Mouse (Mus musculus): ENCODE measurements around the gene Olr1. TPM values are rescaled to one million over a fixed set of nuclear protein-coding genes. Genes with fewer than 3 reads are reported as not detected.
A peak's percentile ranks its signal among the peaks of the same experiment; 100 is the strongest.

Gene Olr1
- total and polyA plus RNA-seq, 3 experiments, result 0.06 to 0.21 (median 0.07) TPM

DNA sequence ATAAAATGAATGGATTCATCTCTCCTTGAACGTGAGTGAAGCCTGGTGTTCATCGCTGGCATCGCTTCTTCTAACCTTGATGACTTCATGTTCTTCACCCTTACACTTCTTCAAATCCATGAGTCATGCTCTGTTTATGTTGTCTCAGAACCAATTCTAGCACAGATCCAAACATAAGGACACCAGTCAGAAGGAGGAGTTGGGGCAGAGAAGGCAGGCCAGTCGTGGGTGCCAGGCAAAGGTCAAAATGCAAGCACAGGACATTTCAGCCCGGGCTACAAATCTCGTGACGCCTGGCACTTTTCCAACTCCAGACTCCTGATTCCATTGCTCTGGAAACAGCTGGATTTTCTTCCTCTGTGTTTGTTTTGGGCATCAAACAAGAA lies 25.6 kb upstream of the Olr1 start:
- DNase-seq, result peak; percentile 80 to 84
- peak overlapping the region; percentile 13 for H3K9ac ChIP-seq (ENCODE audit: low read depth, low read length)
- 12% methylated on average over 7 of the region's 7 CpGs for WGBS
- no peaks in the 10 kb centered on the region for H3K27me3 ChIP-seq (ENCODE audit: control insufficient read depth, insufficient read depth, low read length)
- peak overlapping the region; percentile 100 for H3K27ac ChIP-seq
- peak overlapping the region; percentile 84 for H3K4me3 ChIP-seq
- peaks cover 14% of the 10 kb centered on the region for H3K4me1 ChIP-seq (ENCODE audit: control insufficient read depth, insufficient read depth, low read length)
- TF ChIP-seq CTCF (IDR thresholded peaks at IDR 0.05), result peak; percentile 46
- TF ChIP-seq POLR2A (IDR thresholded peaks at IDR 0.05; ENCODE audit: insufficient read depth, low read depth, low read length), result no peak
- no peak for TF ChIP-seq EP300 (IDR thresholded peaks at IDR 0.05; ENCODE audit: insufficient read depth, low read depth, low read length)
- H3K79me2 ChIP-seq (replicated peaks; ENCODE audit: control insufficient read depth, insufficient read depth, low read length), result peaks cover 2% of the 10 kb centered on the region; the same call in 1 of the 2 replicates
- intact Hi-C loops (cut with DNase I), result loop anchor here (10.0 kb wide), 1 partner anchor 348 kb away; the partner anchor contains the start of gene Clec2d
- H3K36me3 ChIP-seq (ENCODE audit: control insufficient read depth, insufficient read depth, low read length), result peaks cover 20% of the 10 kb centered on the region

DNA sequence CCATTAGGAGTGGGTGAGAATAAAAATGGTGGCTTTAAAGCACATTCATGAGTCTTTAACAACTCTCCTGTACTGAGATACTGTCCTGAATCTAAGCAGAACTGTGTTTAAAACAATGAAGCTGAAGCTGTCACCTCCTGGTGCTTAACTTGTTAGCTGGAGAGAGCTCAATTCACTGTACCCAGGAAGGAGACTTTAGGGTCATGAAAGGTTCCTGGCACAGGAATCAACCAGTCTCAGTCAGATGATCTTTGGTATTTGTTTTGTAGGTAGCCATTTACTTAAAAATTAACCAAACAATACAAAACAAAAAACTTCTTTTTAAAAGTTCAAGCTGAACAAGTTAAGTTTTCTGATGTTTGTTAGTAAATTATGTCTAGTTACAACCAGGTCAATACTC lies 23.3 kb upstream of the Olr1 start:
- Histone ChIP-seq H3K27me3 (ENCODE audit: control insufficient read depth, insufficient read depth, low read length) (no peaks in the 10 kb centered on the region), H3K36me3 (ENCODE audit: control insufficient read depth, insufficient read depth, low read length) (peaks cover 9% of the 10 kb centered on the region), H3K27ac (no peak overlapping the region; the same call in 1 of the 2 replicates), H3K4me1 (ENCODE audit: control insufficient read depth, insufficient read depth, low read length) (peaks cover 9% of the 10 kb centered on the region), H3K79me2 (replicated peaks; ENCODE audit: control insufficient read depth, insufficient read depth, low read length) (peaks cover 2% of the 10 kb centered on the region; the same call in 1 of the 2 replicates), H3K4me3 (no peak overlapping the region), H3K9ac (ENCODE audit: low read depth, low read length) (no peak overlapping the region)
- intact Hi-C loops (cut with DNase I), result loop anchor here (10.0 kb wide), 1 partner anchor 345 kb away; the partner anchor contains the start of gene Clec2d
- TF ChIP-seq CTCF (IDR thresholded peaks at IDR 0.05) (no peak), EP300 (IDR thresholded peaks at IDR 0.05; ENCODE audit: insufficient read depth, low read depth, low read length) (no peak), POLR2A (IDR thresholded peaks at IDR 0.05; ENCODE audit: insufficient read depth, low read depth, low read length) (no peak)
- no peak for DNase-seq

DNA sequence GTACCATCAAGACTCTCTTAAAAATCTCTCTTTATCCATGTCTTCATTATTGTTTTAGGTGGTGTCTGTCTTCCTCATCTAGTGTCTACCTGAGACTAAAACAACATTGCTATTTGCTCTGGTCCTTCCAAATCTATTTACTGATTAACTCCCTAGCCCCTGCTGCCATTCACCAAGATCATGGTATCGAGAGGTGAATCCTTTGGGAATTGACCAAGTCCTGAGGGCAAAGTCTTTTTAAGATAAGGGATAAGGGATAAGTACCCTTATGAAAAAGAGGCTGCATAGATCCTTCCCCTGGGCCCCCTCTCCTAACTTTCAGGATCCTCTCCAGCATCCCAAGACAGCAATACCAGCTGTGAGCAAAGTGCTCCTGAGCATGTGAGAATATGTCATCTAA lies 22.6 kb upstream of the Olr1 start:
- no peak for DNase-seq
- 83% methylated on average over 1 of the region's 1 CpGs for WGBS
- intact Hi-C loops (cut with DNase I), result loop anchor here (10.0 kb wide), 1 partner anchor 345 kb away; the partner anchor contains the start of gene Clec2d

DNA sequence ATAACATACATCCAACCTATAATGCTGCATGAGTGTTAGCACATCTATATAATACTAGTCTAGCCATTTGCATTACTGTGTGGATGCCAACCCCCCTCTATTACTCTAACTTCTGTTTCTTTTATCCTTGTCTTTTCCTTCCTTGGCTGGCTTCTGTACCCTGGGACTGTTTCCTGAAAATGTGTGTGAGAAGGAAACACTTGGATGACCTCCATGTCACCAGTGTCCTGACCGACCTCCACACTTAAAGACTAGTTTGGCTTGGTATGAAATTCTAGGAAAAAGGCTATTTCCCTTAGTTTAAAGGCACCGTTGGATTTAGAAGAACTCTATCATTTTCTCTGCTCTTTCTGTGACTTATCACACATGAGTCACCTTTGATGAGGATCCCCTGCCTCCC lies 20.5 kb upstream of the Olr1 start:
- 30% methylated on average over 2 of the region's 2 CpGs for WGBS
- H3K27me3 ChIP-seq (ENCODE audit: control insufficient read depth, insufficient read depth, low read length), result no peaks in the 10 kb centered on the region
- TF ChIP-seq EP300 (IDR thresholded peaks at IDR 0.05; ENCODE audit: insufficient read depth, low read depth, low read length) (no peak), CTCF (IDR thresholded peaks at IDR 0.05) (no peak), POLR2A (IDR thresholded peaks at IDR 0.05; ENCODE audit: insufficient read depth, low read depth, low read length) (no peak)
- H3K79me2 ChIP-seq (replicated peaks; ENCODE audit: control insufficient read depth, insufficient read depth, low read length), result no peaks in the 10 kb centered on the region
- H3K4me3 ChIP-seq, result no peak overlapping the region
- H3K36me3 ChIP-seq (ENCODE audit: control insufficient read depth, insufficient read depth, low read length), result no peaks in the 10 kb centered on the region
- intact Hi-C loops (cut with DNase I), result no loop called here
- no peak overlapping the region for H3K27ac ChIP-seq
- no peak overlapping the region for H3K9ac ChIP-seq (ENCODE audit: low read depth, low read length)
- DNase-seq, result no peak
- H3K4me1 ChIP-seq (ENCODE audit: control insufficient read depth, insufficient read depth, low read length), result peaks cover 2% of the 10 kb centered on the region

More for the DNA sequence above, 22.6 kb upstream of the Olr1 start:
- H3K9ac ChIP-seq (ENCODE audit: low read depth, low read length), result no peak overlapping the region
- H3K36me3 ChIP-seq (ENCODE audit: control insufficient read depth, insufficient read depth, low read length), result peaks cover 3% of the 10 kb centered on the region; the same call in 1 of the 2 replicates
- no peaks in the 10 kb centered on the region; the same call in 1 of the 2 replicates for H3K79me2 ChIP-seq (replicated peaks; ENCODE audit: control insufficient read depth, insufficient read depth, low read length)
- no peak overlapping the region for H3K4me3 ChIP-seq
- no peaks in the 10 kb centered on the region for H3K27me3 ChIP-seq (ENCODE audit: control insufficient read depth, insufficient read depth, low read length)
- peaks cover 6% of the 10 kb centered on the region for H3K4me1 ChIP-seq (ENCODE audit: control insufficient read depth, insufficient read depth, low read length)
- no peak overlapping the region for H3K27ac ChIP-seq
- TF ChIP-seq CTCF (IDR thresholded peaks at IDR 0.05), result no peak
- no peak for TF ChIP-seq POLR2A (IDR thresholded peaks at IDR 0.05; ENCODE audit: insufficient read depth, low read depth, low read length)
- no peak for TF ChIP-seq EP300 (IDR thresholded peaks at IDR 0.05; ENCODE audit: insufficient read depth, low read depth, low read length)

DNA sequence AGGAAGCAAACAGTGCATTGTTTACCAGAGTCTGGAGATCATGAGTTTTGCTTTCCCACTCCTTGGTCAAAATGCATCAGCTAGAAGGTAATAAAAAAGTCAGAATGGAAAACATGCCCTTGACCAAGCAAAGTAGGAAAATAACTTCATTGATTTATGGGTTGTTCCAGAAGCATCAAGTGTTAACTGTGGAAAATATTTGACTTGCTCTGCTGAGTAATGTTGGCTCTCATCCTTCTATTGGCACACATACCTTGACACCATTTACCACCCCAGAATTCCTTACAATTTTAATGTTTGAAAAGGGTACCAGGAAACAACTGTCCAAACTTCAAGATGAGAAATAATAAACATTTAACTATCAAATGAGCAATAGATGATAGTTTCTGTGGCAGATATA lies 19.1 kb upstream of the Olr1 start:
- Histone ChIP-seq H3K27me3 (ENCODE audit: control insufficient read depth, insufficient read depth, low read length) (no peaks in the 10 kb centered on the region), H3K79me2 (replicated peaks; ENCODE audit: control insufficient read depth, insufficient read depth, low read length) (no peaks in the 10 kb centered on the region), H3K27ac (no peak overlapping the region), H3K4me3 (no peak overlapping the region), H3K36me3 (ENCODE audit: control insufficient read depth, insufficient read depth, low read length) (no peaks in the 10 kb centered on the region), H3K9ac (ENCODE audit: low read depth, low read length) (no peak overlapping the region), H3K4me1 (ENCODE audit: control insufficient read depth, insufficient read depth, low read length) (no peaks in the 10 kb centered on the region)
- DNase-seq, result no peak
- TF ChIP-seq EP300 (IDR thresholded peaks at IDR 0.05; ENCODE audit: insufficient read depth, low read depth, low read length) (no peak), POLR2A (IDR thresholded peaks at IDR 0.05; ENCODE audit: insufficient read depth, low read depth, low read length) (no peak), CTCF (IDR thresholded peaks at IDR 0.05) (no peak)
- intact Hi-C loops (cut with DNase I), result no loop called here

DNA sequence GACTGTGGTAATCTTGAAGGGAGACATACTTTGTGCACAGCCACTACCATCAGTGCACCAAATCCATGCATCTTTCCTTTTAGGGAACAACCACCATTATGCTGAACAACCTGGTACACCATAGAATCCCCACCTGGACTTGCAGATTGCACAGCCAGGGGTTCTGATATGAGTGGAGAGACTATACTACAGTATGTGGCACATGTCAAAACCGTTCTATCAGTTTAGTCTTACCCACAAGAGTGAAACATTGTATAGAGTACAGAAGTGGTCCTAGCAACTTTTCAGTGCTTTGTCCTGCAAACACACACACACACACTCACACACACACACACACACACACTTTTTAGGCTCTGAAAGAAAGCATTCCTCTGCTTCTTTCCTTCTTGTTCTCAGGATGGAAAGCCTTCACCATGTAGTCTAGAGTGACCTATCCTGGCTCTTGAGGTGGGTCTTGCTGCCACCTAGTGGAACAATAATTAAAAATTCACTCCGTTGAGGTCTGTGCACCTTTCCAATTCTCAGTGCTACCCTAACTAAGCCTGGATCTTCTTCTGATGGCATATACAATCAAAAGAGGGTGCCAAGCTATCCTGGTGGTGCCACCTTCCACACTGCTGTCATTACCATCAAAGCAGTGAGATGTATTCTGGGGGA lies 10.9 kb upstream of the Olr1 start:
- WGBS, result 48% methylated on average over 2 of the region's 2 CpGs
- intact Hi-C loops (cut with DNase I), result loop anchor here (1.0 to 2.0 kb wide), 3 partner anchors 41 to 125 kb away; no protein-coding TSS in a partner anchor

More for the DNA sequence above, 10.9 kb upstream of the Olr1 start:
- no peaks in the 10 kb centered on the region for H3K79me2 ChIP-seq (replicated peaks; ENCODE audit: control insufficient read depth, insufficient read depth, low read length)
- TF ChIP-seq CTCF (IDR thresholded peaks at IDR 0.05), result peak; percentile 74
- TF ChIP-seq POLR2A (IDR thresholded peaks at IDR 0.05; ENCODE audit: insufficient read depth, low read depth, low read length), result no peak
- no peak for TF ChIP-seq EP300 (IDR thresholded peaks at IDR 0.05; ENCODE audit: insufficient read depth, low read depth, low read length)
- H3K4me3 ChIP-seq, result no peak overlapping the region
- DNase-seq, result no peak
- H3K27me3 ChIP-seq (ENCODE audit: control insufficient read depth, insufficient read depth, low read length), result no peaks in the 10 kb centered on the region
- H3K27ac ChIP-seq, result no peak overlapping the region
- H3K36me3 ChIP-seq (ENCODE audit: control insufficient read depth, insufficient read depth, low read length), result no peaks in the 10 kb centered on the region
- H3K4me1 ChIP-seq (ENCODE audit: control insufficient read depth, insufficient read depth, low read length), result no peaks in the 10 kb centered on the region
- H3K9ac ChIP-seq (ENCODE audit: low read depth, low read length), result no peak overlapping the region

Data from heart, adult 2 months (tissue).